Mouse (Mus musculus) brown adipose tissue, adult 24 weeks (tissue): ENCODE results near the gene Atad2b. TPM values are rescaled to one million over a fixed set of nuclear protein-coding genes. Genes with fewer than 3 reads are reported as not detected.
"Not testable (repeated sequence)": the region's sequence is repeated elsewhere in the genome, so short reads cannot be mapped to it uniquely, and the experiment has no call there.

Experiments
- H3K27ac ChIP-seq: fragments of 200-500 bp; replicated peaks from 2 replicates; pipeline ENCODE4 v1.5.1; 2012; ENCODE audit warnings: low read depth, mild to moderate bottlenecking, low read length
- H3K4me1 ChIP-seq: fragments of 200-500 bp; 2 replicates; pipeline ENCODE4 v1.6.1; 2012; ENCODE audit warnings: low read length, mixed read lengths; ENCODE audit not compliant: control insufficient read depth, insufficient read depth, insufficient read length
- H3K4me3 ChIP-seq: fragments of 200-500 bp; 2 replicates; pipeline ENCODE4 v1.5.1; 2012; ENCODE audit warnings: low read depth, mild to moderate bottlenecking, low read length, moderate library complexity; ENCODE audit not compliant: insufficient read depth
- polyA plus RNA-seq: library from polyadenylated mRNA; stranded (reverse); fragments of >200 nt; gene quantifications from 2 replicates; pipeline ENCODE4 v1.2.4, GENCODE M21; 2012; ENCODE audit not compliant: missing spikeins, insufficient read depth, insufficient read length

The Atad2b gene
- polyA plus RNA-seq, 1 experiment = 5.7 TPM

DNA sequence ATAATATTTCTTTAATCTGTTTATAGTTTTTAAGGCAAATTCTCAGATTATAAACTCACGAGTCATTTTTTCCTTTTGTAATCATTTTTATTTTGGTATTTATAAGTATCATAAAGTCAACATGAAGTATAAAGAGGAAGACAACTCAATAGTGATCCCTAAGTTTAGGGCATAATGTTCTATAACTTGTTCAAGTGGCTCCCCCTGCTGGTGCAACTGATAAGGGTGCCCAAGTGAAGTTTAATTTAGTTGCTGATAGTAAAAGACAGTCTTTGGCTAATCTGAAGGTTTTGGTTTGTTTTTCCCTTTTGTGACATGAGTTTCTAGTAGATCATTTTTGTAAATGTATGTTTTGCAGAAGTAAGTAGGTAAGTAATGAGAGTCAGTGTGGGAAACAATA is 55.8 kb downstream of the Atad2b start:
- Histone ChIP-seq H3K4me1 (no peaks in the 10 kb centered on the region), H3K4me3 (no peak overlapping the region), H3K27ac (no peak overlapping the region)

DNA sequence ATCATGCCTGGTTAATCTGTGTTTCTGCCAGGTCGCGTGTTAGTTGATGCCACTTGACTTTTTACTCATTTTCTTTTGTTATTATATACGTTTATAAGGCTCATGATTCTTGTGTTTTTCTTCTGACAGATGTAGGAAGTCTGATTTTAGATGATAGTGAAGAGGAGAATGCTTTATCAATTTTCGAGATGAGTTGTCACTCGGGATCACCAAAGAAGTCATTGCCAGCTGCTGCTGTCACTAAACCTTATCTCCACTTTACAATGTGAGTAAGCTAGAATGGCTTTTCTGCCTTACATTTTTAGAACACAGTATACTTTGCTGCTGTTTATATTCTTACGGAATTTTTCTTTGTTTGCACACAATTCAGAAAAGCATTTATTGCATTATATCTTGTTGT is 61.2 kb downstream of the Atad2b start:
- H3K4me1 ChIP-seq = no peaks in the 10 kb centered on the region
- H3K27ac ChIP-seq = no peak overlapping the region

DNA sequence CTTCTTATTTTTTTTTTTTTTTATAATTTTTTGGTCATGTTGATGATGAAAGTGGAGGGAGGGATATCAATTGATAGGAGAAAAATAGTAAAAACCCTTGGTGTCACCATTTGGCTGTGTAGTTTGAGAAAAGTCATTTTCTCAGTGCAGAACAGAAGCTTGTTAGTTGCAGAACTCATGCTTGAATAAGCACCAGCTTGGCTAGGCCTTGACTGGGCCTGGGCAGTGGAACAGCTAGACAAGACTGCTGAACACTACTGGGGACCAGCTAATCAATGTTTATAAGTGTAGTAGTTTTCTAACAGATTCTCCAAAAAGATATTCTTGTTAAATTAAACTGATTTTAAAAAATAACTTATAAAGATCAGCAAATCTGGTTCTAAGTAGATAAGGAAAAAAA is 79.8 kb downstream of the Atad2b start:
- H3K27ac ChIP-seq = no peak overlapping the region
- no peaks in the 10 kb centered on the region for H3K4me1 ChIP-seq
- H3K4me3 ChIP-seq = no peak overlapping the region

More for the DNA sequence above, 61.2 kb downstream of the Atad2b start:
- no peak overlapping the region for H3K4me3 ChIP-seq

DNA sequence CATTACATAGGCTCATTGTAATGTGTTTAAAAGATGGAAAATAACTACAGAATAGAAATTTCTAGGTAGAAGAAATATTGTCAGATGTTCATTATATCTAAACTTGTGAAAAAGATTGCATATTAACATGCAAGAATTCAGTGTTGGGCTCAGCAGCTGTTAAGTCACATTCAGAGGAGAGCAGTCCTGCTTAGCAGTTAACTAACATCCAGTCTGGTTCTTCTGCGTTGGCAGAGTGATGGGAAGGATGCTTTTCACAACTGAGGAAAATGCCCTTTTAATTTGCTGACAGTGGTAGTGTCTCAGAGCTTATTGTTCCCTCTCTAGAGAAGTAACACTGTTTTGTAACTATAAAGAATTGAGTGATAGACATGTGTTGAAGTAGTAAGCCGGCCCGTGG is 88.2 kb downstream of the Atad2b start:
- Histone ChIP-seq H3K4me3 (no peak overlapping the region), H3K4me1 (no peaks in the 10 kb centered on the region), H3K27ac (no peak overlapping the region)

DNA sequence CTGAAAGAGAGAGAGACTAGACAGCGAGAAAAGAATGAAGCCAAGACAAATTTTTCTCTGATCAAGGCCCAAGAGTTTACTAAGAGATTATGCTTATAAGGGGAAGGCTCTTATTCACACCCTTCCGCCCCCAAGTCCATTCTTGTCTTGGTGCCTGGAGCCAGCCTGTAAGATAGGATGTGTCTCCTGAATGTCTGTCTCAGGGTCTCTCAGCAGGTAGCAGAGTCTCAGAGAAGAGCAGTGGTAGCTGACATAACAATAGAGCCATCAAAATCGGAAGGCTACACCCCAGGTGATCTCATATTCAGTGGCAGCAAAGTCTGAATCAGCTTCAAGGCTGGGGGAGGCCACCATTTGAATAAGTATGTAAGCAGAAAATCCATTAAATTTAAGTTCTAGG is 88.6 kb downstream of the Atad2b start:
- H3K4me3 ChIP-seq, H3K4me1 ChIP-seq, H3K27ac ChIP-seq: not testable (repeated sequence)

DNA sequence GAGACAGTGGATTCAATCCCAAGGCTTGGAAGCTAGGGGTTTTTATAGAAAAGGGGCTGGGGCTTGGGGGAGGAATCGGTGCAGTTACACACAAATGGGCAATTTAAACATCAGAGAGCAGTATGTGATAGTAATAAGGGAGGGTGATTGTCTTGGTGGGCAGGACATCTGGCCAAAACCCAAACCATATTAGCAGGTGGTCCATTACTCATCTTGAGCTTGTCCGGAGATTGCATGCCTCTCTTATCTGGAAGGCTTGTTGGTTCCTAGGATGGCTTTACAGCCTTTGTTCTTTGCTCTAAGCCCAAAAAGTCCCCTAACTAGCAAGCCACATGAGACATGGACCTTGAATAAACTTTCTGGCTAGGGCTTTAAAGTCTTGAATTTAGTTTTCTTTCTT is 91.5 kb downstream of the Atad2b start:
- not testable (repeated sequence) for H3K4me1 ChIP-seq, H3K4me3 ChIP-seq, H3K27ac ChIP-seq

DNA sequence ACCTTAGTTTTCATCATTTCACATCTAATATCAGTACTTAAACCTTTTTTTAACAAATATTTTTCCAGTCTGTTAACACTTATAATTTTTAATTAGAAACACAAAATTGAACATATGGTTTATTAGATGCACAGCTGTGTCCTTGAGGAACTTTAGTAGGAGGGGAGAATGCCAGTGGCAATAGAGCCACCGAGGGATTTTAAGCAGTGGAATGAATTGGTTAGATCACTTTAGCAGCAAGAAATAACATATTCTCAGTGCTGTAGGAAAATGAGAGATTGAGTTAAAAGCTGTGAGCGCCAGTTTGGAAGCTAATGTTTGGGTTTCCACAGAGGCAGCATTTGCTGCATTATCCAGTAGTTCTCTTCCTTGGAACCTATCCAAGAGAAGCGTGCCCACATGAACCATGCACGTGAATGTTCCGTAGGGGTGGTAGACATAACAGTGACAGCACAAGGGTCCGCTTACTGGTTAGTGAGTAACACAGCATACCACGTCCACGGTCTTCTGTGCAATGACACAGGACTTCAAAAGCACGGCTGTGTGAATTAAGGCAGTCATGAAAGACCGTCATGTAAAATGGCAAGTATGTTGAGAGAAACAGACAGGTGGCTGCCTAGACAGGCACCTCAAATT is 108.2 kb downstream of the Atad2b start:
- Histone ChIP-seq H3K27ac (no peak overlapping the region), H3K4me1 (no peaks in the 10 kb centered on the region), H3K4me3 (no peak overlapping the region)

DNA sequence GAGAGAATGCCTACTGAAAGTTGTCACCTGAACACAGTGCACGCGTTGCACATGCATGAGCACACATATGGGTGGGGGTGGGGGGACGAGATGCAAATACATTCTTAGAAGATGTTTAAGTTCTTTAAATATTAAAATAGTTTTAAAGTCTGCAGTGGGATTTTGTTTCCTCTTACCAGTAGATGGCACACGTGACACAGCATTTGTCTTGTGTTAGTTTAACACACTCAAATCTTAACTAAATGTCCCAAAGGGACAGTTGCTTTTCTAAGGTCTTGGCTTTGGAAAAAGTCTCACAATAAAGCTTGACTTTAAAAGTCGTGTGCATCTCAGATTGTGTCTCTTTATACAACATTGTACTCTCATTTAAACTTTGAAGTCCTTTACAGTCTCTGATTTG is 111.9 kb downstream of the Atad2b start:
- Histone ChIP-seq H3K4me1 (no peaks in the 10 kb centered on the region), H3K4me3 (no peak overlapping the region), H3K27ac (no peak overlapping the region)

DNA sequence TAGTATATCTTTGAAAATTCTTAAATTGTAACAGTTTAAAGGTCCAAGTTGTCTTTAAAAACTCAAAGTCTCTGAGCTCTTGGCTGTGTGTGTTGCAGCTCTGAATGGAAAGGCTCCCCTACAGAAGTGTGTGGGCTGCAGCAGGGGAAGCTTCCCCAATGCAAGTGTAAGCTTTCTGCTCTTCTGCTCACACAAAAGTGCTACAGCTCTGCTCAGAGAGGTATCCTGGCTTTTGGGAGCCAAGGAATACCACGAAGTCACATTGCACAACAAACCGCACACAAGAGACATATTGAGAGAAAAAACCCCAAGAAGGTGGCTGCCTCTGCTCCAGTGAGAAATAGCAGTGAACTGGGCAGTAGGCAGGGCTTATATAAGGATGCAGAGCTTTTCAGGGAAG is 120.9 kb downstream of the Atad2b start:
- H3K4me3 ChIP-seq = no peak overlapping the region
- no peaks in the 10 kb centered on the region for H3K4me1 ChIP-seq
- no peak overlapping the region for H3K27ac ChIP-seq

DNA sequence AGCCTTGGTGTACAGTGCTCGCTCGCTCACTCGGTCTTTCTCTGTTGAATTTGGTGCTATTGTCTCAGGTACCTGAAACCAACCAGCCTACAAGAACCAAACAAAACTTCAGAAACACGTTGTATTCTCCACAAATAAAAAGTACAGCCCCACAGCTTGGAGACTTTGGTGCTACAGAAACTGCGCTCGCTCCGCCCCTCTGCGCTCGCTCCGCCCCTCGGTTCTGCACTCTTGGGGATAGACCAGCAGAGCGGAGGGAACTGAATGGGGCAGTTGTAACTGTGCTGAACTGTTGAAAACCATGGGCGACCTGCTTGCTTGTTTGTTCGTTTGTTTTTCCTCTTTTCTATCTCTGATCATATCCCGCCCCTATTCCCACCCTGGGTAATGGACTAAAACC is 127.0 kb downstream of the Atad2b start:
- Histone ChIP-seq H3K4me3 (no peak overlapping the region), H3K4me1 (no peaks in the 10 kb centered on the region), H3K27ac (no peak overlapping the region)

DNA sequence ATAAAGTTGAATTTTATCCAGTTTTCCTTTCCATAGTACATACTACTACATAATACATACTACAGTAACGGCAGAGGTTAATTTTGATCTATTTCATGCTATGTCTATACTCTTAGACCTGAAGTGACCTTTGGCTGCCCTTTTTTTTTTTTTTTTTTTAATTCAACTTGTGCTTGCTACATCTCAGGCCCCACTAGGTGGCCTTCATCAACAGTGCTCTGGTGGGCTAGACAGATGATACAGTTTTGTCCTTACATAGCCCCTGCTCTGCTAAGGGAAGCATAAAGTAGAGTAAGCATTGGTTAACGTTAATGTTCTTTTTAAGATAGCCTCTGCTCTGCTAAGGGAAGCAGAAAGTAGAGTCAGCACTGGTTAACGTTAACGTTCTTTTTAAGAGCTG is 131.0 kb downstream of the Atad2b start:
- Histone ChIP-seq H3K4me1 (no peaks in the 10 kb centered on the region), H3K4me3 (no peak overlapping the region), H3K27ac (no peak overlapping the region)

DNA sequence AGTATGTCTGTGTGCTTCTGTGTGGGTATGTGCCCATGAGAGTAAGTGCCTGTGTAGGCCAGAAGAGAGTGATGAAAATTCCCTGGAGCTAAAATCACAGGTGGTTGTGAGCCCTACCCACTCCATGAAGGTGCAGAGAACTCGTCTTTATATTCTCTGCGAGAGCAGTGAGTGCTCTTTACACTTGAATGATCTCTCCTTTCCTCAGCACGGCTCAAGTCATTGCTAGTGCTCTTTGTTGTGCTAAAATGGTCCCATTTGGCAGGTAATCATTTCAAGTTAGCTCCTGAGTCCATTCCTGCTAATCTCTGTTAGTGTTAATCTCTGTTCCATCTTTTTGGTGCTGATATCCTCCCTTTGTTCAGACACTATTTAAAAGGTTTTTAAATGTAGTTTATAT is 150.4 kb downstream of the Atad2b start:
- no peaks in the 10 kb centered on the region for H3K4me1 ChIP-seq
- no peak overlapping the region for H3K27ac ChIP-seq
- no peak overlapping the region for H3K4me3 ChIP-seq

DNA sequence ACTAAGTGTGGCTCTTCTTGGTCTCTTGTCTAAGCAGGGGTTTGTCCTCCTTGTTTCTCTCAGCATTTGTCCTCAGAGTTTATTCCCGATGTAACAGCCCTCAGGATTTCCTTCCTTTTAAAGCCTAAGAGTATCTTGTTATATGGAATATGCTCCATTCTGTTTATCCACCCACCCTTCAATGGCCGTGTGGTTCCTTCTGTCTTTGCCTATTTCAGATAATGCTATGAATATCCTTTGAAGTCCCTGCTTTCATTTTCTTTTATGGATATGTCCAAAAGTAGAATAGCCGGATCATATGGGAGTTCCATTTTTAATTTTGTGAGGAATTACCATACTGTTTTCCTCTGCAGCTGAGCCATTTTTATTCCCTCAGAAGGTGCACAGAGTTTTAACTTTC is 153.0 kb downstream of the Atad2b start:
- Histone ChIP-seq H3K4me3 (no peak overlapping the region), H3K4me1 (no peaks in the 10 kb centered on the region), H3K27ac (no peak overlapping the region)

DNA sequence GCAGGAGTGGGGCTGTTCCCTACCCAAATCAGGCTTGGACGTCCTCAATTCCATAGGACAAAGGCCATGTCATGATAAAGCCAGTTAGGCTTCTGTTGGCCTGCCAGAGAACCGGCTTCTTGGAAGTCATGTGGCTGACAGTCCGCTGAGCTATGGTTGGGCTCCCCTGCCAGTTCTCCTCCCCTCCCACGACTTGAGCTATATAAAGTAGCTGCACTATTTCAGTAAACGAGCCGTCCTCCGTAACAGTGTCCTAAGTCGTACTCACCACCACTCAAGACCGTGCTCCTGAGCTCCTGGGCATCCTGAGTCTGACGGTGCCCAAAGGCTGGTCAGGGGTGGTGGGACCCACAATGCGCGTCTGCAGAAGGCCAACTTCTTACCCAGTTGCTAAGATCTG is 156.0 kb downstream of the Atad2b start:
- Histone ChIP-seq H3K4me3 (no peak overlapping the region), H3K4me1 (no peaks in the 10 kb centered on the region), H3K27ac (no peak overlapping the region)

DNA sequence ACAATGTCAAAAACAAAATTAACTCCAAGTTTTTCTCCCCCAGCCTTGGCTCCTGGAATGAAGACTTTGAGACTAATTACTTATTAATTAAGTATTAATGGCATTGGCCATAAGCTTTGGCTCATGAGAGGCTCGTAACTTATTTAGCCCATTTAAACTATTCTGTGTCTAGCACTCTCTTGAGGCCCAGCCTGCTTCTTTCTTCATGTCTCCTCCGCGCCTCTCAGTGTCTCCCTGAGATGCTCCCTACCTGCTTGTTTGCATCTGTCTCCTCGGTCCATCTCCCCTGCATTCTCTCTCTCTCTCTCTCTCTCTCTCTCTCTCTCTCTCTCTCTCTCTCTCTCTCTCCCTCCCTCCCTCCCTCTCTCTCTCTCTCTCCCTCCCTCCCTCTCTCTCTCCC is 164.3 kb downstream of the Atad2b start:
- no peaks in the 10 kb centered on the region for H3K4me1 ChIP-seq
- H3K4me3 ChIP-seq = no peak overlapping the region
- H3K27ac ChIP-seq = no peak overlapping the region

DNA sequence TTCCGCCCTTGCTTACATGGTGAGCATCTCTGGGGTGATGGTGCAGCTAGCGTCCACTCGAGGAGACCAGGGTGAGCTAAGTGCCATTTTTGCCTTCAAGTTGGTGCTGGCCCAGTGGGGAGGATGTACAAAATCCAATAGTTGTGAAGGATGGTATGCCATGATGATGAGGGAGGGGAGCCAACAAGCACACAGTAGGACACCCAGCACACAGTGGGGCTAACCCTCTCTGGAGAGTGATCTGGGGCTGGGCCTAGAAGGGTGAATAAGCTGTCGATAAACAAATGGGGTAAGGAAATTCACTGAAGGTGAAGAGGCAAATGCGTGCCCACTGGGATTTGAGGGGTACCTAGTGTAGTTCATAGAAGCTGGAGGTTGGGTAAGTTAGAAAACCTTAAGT is 167.6 kb downstream of the Atad2b start:
- no peaks in the 10 kb centered on the region for H3K4me1 ChIP-seq
- no peak overlapping the region for H3K4me3 ChIP-seq

More for the DNA sequence above, 167.6 kb downstream of the Atad2b start:
- no peak overlapping the region for H3K27ac ChIP-seq
